Comparison of ENCODE assay signal across 18 mouse cellular contexts in the genomic region with DNA sequence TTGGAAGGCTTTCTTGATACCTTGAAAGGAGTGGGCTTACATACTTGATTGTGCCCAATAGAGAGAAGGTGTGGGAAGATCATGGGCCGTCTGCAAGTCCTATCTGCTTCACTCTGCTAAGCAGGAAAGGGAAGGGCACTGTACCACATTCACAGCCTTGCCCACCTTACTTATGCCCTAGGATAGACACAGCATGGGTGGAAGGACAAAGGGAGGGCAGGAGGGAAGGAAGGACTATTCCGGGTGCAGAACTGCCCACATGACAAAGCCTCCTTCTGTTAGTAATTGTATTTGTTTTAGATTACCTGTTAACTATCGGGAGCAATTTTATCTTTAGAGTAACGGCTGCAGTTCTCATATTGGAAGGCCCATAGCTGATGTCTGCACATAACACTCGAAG.
"Had no signal": no experiment of that assay in that cellular context is flagged by ENCODE, and none has a peak within 500 bp of the region (broad histone marks: within the 10 kb centered on the region; RNA-seq: fewer than 3 reads in every experiment).

No protein-coding gene starts in this region.

- ATAC-seq: midbrain, embryonic 16.5 days had no signal

- H3K27ac ChIP-seq: midbrain, embryonic 13.5 days; neural tube, embryonic 13.5 days had no signal

- H3K4me2 ChIP-seq: lung, embryonic 14.5 days; midbrain, embryonic 11.5 days; midbrain, embryonic 13.5 days; neural tube, embryonic 13.5 days; neural tube, embryonic 15.5 days had no signal

- H3K9me3 ChIP-seq: midbrain, embryonic 13.5 days; neural tube, embryonic 13.5 days; neural tube, embryonic 15.5 days had no signal

- H3K36me3 ChIP-seq: midbrain, embryonic 13.5 days; neural tube, embryonic 13.5 days; neural tube, embryonic 15.5 days had no signal

- H3K27me3 ChIP-seq: midbrain, embryonic 13.5 days; neural tube, embryonic 13.5 days; neural tube, embryonic 15.5 days had no signal

- H3K9ac ChIP-seq: lung, embryonic 14.5 days; midbrain, embryonic 13.5 days; neural tube, embryonic 13.5 days; neural tube, embryonic 15.5 days had no signal

- H3K4me3 ChIP-seq: midbrain, embryonic 13.5 days; myocyte; neural tube, embryonic 13.5 days; neural tube, embryonic 15.5 days had no signal

- DNase-seq: lung, adult 18-20 months; lung, embryonic 14.5 days; lung, postnatal 10 days; lung, postnatal 4 days; retina, postnatal 1 day; right cerebral cortex, adult 18-20 months; right cerebral cortex, postnatal 25 days; right cerebral cortex, postnatal 4 days; spleen, adult 18-20 months; thymus, adult 18-20 months; thymus, postnatal 14 days; thymus, postnatal 36 days had no signal
